Mouse (Mus musculus): Measurements from ENCODE around the gene Cd2bp2. TPM values are rescaled to one million over a fixed set of nuclear protein-coding genes. Genes with fewer than 3 reads are reported as not detected.
A peak's percentile ranks its signal among the peaks of the same experiment; 100 is the strongest.

The Cd2bp2 gene
- total and polyA plus RNA-seq, 3 experiments = 56.7 to 64.8 TPM; not detected in 1

DNA sequence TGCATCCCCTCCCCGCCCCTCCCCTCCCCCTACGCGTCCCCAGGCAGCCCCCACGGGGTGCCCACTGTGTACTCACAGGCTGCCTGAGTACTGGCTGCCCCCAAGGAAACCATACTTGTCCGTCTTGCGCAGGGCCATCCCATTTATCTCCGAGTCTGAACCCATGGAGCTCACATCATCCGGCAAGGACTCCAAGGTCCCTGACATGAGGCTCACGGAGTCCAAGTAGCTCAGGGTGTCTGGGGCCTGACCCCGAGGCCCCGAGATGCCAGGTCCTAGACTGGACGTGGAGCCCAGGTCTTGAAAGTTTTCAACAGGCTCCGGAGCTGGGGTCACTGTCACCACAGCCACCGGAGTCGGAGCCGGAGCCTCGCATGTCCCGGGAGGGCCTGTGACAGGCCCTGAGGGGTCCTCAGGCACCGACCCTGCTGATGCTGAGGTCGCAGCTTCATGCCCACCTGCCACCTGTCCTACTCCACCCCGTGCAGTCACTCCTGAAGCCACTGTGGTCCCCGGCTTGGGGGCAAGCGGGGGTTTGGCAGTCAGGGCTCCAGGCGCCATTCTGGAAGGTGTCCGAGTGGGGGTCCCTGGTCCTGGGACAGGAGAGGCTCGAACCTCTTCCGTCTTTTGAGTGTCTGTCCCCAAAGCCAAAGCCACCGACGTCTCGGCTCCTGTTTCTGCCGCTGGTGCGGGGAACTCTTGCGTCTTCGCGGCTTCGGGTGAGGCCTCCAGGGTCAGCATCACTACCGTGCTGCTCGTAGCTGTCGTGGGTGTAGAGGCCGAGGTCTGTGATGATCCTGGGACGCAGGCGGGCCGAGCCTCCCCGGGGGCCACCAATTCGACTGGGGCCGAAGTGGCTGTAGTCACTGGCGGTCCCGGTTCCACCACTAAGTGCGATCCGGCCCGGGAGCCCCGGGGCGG, 11.8 kb upstream of the Cd2bp2 start:
- no peaks in the 10 kb centered on the region for H3K27me3 ChIP-seq (ENCODE audit: control insufficient read depth in 1 of 2, insufficient read depth in 2 of 2, low read length in 2 of 2)
- H3K9ac ChIP-seq (ENCODE audit: control insufficient read depth, low read depth, low read length, poor library complexity, severe bottlenecking) = peak overlapping the region; percentile 86
- DNase-seq (ENCODE audit: low read depth, low spot score) = peak; percentile 55
- peaks cover 41% of the 10 kb centered on the region for H3K79me2 ChIP-seq (ENCODE audit: control insufficient read depth, insufficient read depth, low read length, poor library complexity)
- peaks cover 0 to 21% of the 10 kb centered on the region in 2 experiments; a peak in 3 of 4 replicates for H3K4me1 ChIP-seq (ENCODE audit: control insufficient read depth in 1 of 2, insufficient read depth in 2 of 2, low read length in 2 of 2)
- peak overlapping the region; percentile 63 for H3K27ac ChIP-seq (ENCODE audit: control insufficient read depth, low read depth, low read length)
- peak overlapping the region; percentile 99 for H3K4me3 ChIP-seq (ENCODE audit: control insufficient read depth in 1 of 2, insufficient read depth in 1 of 2, low read depth in 2 of 2, low read length in 2 of 2)
- H3K9me3 ChIP-seq (replicated peaks; ENCODE audit: insufficient read depth, low read length) = no peaks in the 10 kb centered on the region
- TF ChIP-seq CHD1 (IDR thresholded peaks at IDR 0.05; ENCODE audit: low read depth, low read length) (no peak), ZMIZ1 (IDR thresholded peaks at IDR 0.05; ENCODE audit: low read depth, low read length) (no peak), SIN3A (IDR thresholded peaks at IDR 0.05; ENCODE audit: low read length) (0 out of 2 replicates have a peak, but pooled peaks have one; percentile 32), USF2 (IDR thresholded peaks at IDR 0.05; ENCODE audit: borderline replicate concordance in 1 of 2, insufficient read depth in 1 of 2, low read depth in 1 of 2, low read length in 2 of 2) (no peak), UBTF (IDR thresholded peaks at IDR 0.05; ENCODE audit: borderline replicate concordance, insufficient read depth, low read depth, low read length) (0 out of 2 replicates have a peak, but pooled peaks have one; percentile 0), POLR2A (IDR thresholded peaks at IDR 0.05; ENCODE audit: control insufficient read depth in 1 of 2, insufficient read depth in 1 of 2, low read depth in 1 of 2, low read length in 2 of 2, poor library complexity in 1 of 2) (0 out of 4 replicates have a peak, but pooled peaks of 1 of the 2 experiments have one; percentile 20), HCFC1 (IDR thresholded peaks at IDR 0.05; ENCODE audit: low read depth, low read length) (0 out of 2 replicates have a peak, but pooled peaks have one; percentile 8), RCOR1 (IDR thresholded peaks at IDR 0.05; ENCODE audit: low read depth, low read length) (no peak), MEF2A (IDR thresholded peaks at IDR 0.05; ENCODE audit: extremely low read depth, insufficient replicate concordance, low read depth, low read length, poor library complexity, severe bottlenecking) (no peak)
- H3K36me3 ChIP-seq (ENCODE audit: control insufficient read depth in 1 of 2, insufficient read depth in 2 of 2, low read length in 2 of 2) = peaks cover 4 to 19% of the 10 kb centered on the region in 2 experiments

GRCm38 (mm10) chr7:127206606-127207005, 10.8 kb upstream of the Cd2bp2 start:
- peaks cover 7 to 19% of the 10 kb centered on the region in 2 experiments for H3K36me3 ChIP-seq (ENCODE audit: control insufficient read depth in 1 of 2, insufficient read depth in 2 of 2, low read length in 2 of 2)

More at GRCm38 (mm10) chr7:127206606-127207005, 10.8 kb upstream of the Cd2bp2 start:
- peak overlapping the region; percentile 77 for H3K27ac ChIP-seq (ENCODE audit: control insufficient read depth, low read depth, low read length)
- H3K79me2 ChIP-seq (ENCODE audit: control insufficient read depth, insufficient read depth, low read length, poor library complexity) = peaks cover 41% of the 10 kb centered on the region
- no peaks in the 10 kb centered on the region for H3K9me3 ChIP-seq (replicated peaks; ENCODE audit: insufficient read depth, low read length)
- DNase-seq (ENCODE audit: low read depth, low spot score) = peak; percentile 78
- peak overlapping the region; percentile 86 for H3K9ac ChIP-seq (ENCODE audit: control insufficient read depth, low read depth, low read length, poor library complexity, severe bottlenecking)
- no peak for TF ChIP-seq POLR2AphosphoS5 (IDR thresholded peaks at IDR 0.05; ENCODE audit: borderline replicate concordance, low read depth, low read length)
- peak in 1 of 2 experiments; percentile 41; a peak in 1 of 4 replicates for TF ChIP-seq POLR2A (IDR thresholded peaks at IDR 0.05; ENCODE audit: control insufficient read depth in 1 of 2, insufficient read depth in 1 of 2, low read depth in 1 of 2, low read length in 2 of 2, poor library complexity in 1 of 2)
- TF ChIP-seq ETS1 (IDR thresholded peaks at IDR 0.05; ENCODE audit: low read depth, low read length) = 0 out of 2 replicates have a peak, but pooled peaks have one; percentile 18
- TF ChIP-seq SIN3A (IDR thresholded peaks at IDR 0.05; ENCODE audit: low read length) = peak; percentile 41; the same call in 1 of the 2 replicates
- 0 out of 2 replicates have a peak, but pooled peaks have one; percentile 58 for TF ChIP-seq MAZ (IDR thresholded peaks at IDR 0.05; ENCODE audit: low read depth, low read length)
- no peak for TF ChIP-seq CHD1 (IDR thresholded peaks at IDR 0.05; ENCODE audit: low read depth, low read length)
- H3K27me3 ChIP-seq (ENCODE audit: control insufficient read depth in 1 of 2, insufficient read depth in 2 of 2, low read length in 2 of 2) = no peaks in the 10 kb centered on the region
- peaks cover 0 to 21% of the 10 kb centered on the region in 2 experiments; a peak in 3 of 4 replicates for H3K4me1 ChIP-seq (ENCODE audit: control insufficient read depth in 1 of 2, insufficient read depth in 2 of 2, low read length in 2 of 2)
- H3K4me3 ChIP-seq (ENCODE audit: control insufficient read depth in 1 of 2, insufficient read depth in 1 of 2, low read depth in 2 of 2, low read length in 2 of 2) = peak overlapping the region; percentile 99

Data from MEL (cell line).